Mouse (Mus musculus) lung, embryonic 14.5 days (tissue): Measurements from ENCODE around the gene Cebpa. TPM values are rescaled to one million over a fixed set of nuclear protein-coding genes. Genes with fewer than 3 reads are reported as not detected.
A peak's percentile ranks its signal among the peaks of the same experiment; 100 is the strongest.

Experiments used
- ATAC-seq: fragments of 200-750 bp; cut with Nextera tagmentation; 2 replicates; pipeline ENCODE4 v1.8.0; 2017; ENCODE audit warnings: mild to moderate bottlenecking, moderate TSS enrichment, moderate library complexity; ENCODE audit not compliant: insufficient read depth
- DNase-seq: peaks from one replicate; pipeline ENCODE4 v3.0.0-alpha.2; 2015
- H3K27ac ChIP-seq: fragments of 300-500 bp; sonication (generic); 2 replicates; pipeline ENCODE4 v1.5.1; 2014; ENCODE audit warnings: low read depth, mild to moderate bottlenecking, moderate library complexity
- H3K27me3 ChIP-seq: fragments of 300-500 bp; sonication (generic); 2 replicates; pipeline ENCODE4 v1.6.1; 2014; ENCODE audit warnings: low read length, control low read depth; ENCODE audit not compliant: insufficient read depth
- H3K36me3 ChIP-seq: fragments of 300-500 bp; sonication (generic); 2 replicates; pipeline ENCODE4 v1.6.1; 2014; ENCODE audit warnings: control low read depth; ENCODE audit not compliant: insufficient read depth
- H3K4me1 ChIP-seq: fragments of 300-500 bp; sonication (generic); 2 replicates; pipeline ENCODE4 v1.6.1; 2014; ENCODE audit warnings: antibody characterized with exemption, control low read depth; ENCODE audit not compliant: insufficient read depth
- H3K4me2 ChIP-seq: fragments of 300-500 bp; sonication (generic); 2 replicates; pipeline ENCODE4 v1.6.1; 2014; ENCODE audit warnings: mild to moderate bottlenecking
- H3K4me3 ChIP-seq: fragments of 300-500 bp; sonication (generic); 2 replicates; pipeline ENCODE4 v1.5.1; 2014; ENCODE audit warnings: low read depth, low read length
- H3K9ac ChIP-seq: fragments of 300-500 bp; sonication (generic); 2 replicates; pipeline ENCODE4 v1.6.1; 2014
- H3K9me3 ChIP-seq: fragments of 300-500 bp; sonication (generic); 2 replicates; pipeline ENCODE4 v1.6.1; 2016; ENCODE audit warnings: low read depth, low read length, control low read depth
- CTCF ChIP-seq: IDR thresholded peaks from 2 replicates; pipeline ENCODE4 v1.5.1; 2016; ENCODE audit warnings: antibody characterized with exemption, low read depth
- WGBS: fragments of 180-500 bp; shearing (Covaris S2); extraction: QIAGEN DNeasy Blood & Tissue Kit; methylation state at CpG from one replicate; pipeline ENCODE4 v1.1.7; 2014; 5-methylcytosine and 5-hydroxymethylcytosine counted together
- polyA plus RNA-seq: library from polyadenylated mRNA; unstranded; fragments of >200 nt; fragmentation: Nextera tagmentation; extraction: Ambion mirVana; gene quantifications from 2 replicates; pipeline ENCODE4 v1.2.1, GENCODE M21; 2014

Cebpa gene
- polyA plus RNA-seq, 1 experiment from 2014 or later: 5.1 TPM

- DNase-seq: no peak
- no peak overlapping the region for H3K4me3 ChIP-seq
- ATAC-seq: no peak
- no peak for TF ChIP-seq CTCF
- no peak overlapping the region for H3K9ac ChIP-seq
- H3K4me2 ChIP-seq: no peak overlapping the region
- no peaks in the 10 kb centered on the region for H3K9me3 ChIP-seq
- no peak overlapping the region for H3K27ac ChIP-seq
- no peaks in the 10 kb centered on the region for H3K36me3 ChIP-seq
- H3K27me3 ChIP-seq: no peaks in the 10 kb centered on the region
- no peaks in the 10 kb centered on the region; the same call in 1 of the 2 replicates for H3K4me1 ChIP-seq
- WGBS: 62% methylated on average over 6 of the region's 6 CpGs
Measured at GRCm38 (mm10) chr7:35108663-35109062, 10.4 kb upstream of the Cebpa start.

DNA sequence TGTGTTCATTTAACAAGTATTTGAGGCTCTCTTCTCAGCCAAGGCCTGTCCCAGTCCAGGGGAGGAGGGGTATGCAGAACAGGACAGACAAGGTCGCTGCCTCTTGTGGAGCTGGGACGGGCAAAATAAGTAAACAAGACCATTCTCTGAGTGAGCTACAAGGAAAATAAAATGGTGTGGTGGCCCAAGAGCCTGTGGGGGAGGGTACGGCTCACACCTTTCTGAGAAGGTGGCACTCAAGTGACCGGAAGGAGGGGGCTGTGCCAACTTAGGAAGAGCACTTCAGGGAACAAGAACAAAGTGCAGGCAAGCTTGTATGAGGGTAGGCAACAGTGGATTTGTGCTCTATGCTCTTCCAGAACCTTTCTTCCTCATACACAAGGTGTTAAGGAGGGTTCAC lies 6.0 kb upstream of the Cebpa start:
- ATAC-seq (no peak), DNase-seq (peak; percentile 31)
- no peaks in the 10 kb centered on the region; the same call in 1 of the 2 replicates for H3K4me1 ChIP-seq
- peaks cover 22% of the 10 kb centered on the region for H3K27me3 ChIP-seq
- no peak overlapping the region for H3K9ac ChIP-seq
- TF ChIP-seq CTCF: no peak
- H3K4me3 ChIP-seq: no peak overlapping the region
- H3K36me3 ChIP-seq: no peaks in the 10 kb centered on the region
- 29% methylated on average over 4 of the region's 4 CpGs for WGBS
- H3K27ac ChIP-seq: peak overlapping the region; percentile 63; the same call in 1 of the 2 replicates
- H3K4me2 ChIP-seq: no peak overlapping the region
- no peaks in the 10 kb centered on the region for H3K9me3 ChIP-seq

DNA sequence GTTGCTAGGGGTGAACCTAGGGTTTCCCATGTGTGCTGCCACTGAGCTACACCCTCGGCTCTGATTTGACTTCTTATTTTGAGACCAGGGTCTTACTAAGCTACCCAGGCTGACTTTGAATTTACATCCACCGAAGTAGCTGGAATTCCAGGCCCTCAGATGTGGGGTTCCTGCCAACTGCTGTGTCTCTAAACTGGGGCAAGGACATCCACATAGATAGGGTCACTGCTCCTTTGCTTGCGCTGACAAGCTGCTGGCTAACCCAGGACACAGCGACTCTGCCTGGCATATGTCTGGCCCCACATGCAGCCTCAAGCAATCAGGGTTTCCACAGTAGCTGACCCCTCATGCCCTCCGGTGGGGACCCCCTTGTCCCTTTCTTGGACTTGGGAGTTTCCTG lies 5.4 kb upstream of the Cebpa start:
- Histone ChIP-seq H3K36me3 (no peaks in the 10 kb centered on the region), H3K9me3 (no peaks in the 10 kb centered on the region), H3K4me1 (no peaks in the 10 kb centered on the region; the same call in 1 of the 2 replicates), H3K9ac (no peak overlapping the region), H3K4me3 (no peak overlapping the region), H3K27ac (0 out of 2 replicates have a peak overlapping the region, but pooled peaks have one; percentile 58), H3K4me2 (no peak overlapping the region), H3K27me3 (peaks cover 22% of the 10 kb centered on the region)
- WGBS: 63% methylated on average over 5 of the region's 5 CpGs
- ATAC-seq (no peak), DNase-seq (no peak)
- no peak for TF ChIP-seq CTCF

- Histone ChIP-seq H3K27ac (no peak overlapping the region), H3K9ac (no peak overlapping the region), H3K4me1 (peaks cover 2% of the 10 kb centered on the region; the same call in 1 of the 2 replicates), H3K4me3 (no peak overlapping the region), H3K4me2 (no peak overlapping the region), H3K27me3 (peaks cover 45% of the 10 kb centered on the region), H3K36me3 (no peaks in the 10 kb centered on the region), H3K9me3 (no peaks in the 10 kb centered on the region)
- DNase-seq (no peak), ATAC-seq (no peak)
- 32% methylated on average over 3 of the region's 3 CpGs for WGBS
- no peak for TF ChIP-seq CTCF
Measured at GRCm38 (mm10) chr7:35116524-35116923, 2.6 kb upstream of the Cebpa start.

DNA sequence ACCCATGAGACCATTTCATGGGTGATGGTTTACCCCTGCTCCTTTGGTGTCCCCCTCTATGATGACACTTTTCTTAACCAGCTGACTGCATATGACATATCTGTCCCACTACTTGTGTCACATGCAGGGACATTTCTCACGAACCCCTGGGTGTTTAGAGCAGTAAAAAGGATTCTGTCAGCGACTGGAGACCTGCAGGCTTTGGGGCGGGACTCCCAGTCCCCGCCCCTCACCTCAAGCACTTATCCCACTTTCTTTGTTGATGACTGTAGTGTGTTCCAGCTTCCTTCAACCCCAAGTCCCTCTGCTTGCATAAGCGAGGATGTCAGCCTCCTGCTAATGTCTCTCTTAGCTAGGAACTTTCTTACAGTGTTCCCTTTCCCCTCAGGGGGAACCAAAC lies 2.0 kb upstream of the Cebpa start:
- Histone ChIP-seq H3K27ac (no peak overlapping the region), H3K9me3 (no peaks in the 10 kb centered on the region), H3K36me3 (no peaks in the 10 kb centered on the region), H3K9ac (no peak overlapping the region), H3K27me3 (peaks cover 47% of the 10 kb centered on the region), H3K4me1 (peaks cover 3% of the 10 kb centered on the region; the same call in 1 of the 2 replicates), H3K4me2 (peak overlapping the region; percentile 98; the same call in 1 of the 2 replicates), H3K4me3 (no peak overlapping the region)
- TF ChIP-seq CTCF: no peak
- no peak for DNase-seq
- ATAC-seq: no peak
- WGBS: 39% methylated on average over 5 of the region's 5 CpGs

DNA sequence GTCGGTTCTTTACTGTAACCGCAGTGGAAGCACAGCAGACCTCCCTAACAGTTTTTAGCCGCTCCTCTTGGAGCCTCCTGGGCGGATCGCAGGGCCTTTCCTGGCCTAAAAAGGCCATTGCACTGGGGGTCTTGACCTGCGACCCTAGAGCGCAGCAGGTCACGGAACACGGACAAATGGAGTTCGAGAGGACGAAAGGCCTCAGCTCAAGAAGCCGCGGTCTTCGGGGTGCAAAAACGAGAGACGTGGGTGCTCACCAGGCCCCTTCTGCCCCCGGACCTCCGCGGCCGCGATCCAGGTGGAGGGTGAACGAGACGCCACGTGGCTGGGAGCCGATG lies 1.4 kb upstream of the Cebpa start:
- 1% methylated on average over 25 of the region's 25 CpGs for WGBS
- peaks cover 54% of the 10 kb centered on the region for H3K27me3 ChIP-seq

DNA sequence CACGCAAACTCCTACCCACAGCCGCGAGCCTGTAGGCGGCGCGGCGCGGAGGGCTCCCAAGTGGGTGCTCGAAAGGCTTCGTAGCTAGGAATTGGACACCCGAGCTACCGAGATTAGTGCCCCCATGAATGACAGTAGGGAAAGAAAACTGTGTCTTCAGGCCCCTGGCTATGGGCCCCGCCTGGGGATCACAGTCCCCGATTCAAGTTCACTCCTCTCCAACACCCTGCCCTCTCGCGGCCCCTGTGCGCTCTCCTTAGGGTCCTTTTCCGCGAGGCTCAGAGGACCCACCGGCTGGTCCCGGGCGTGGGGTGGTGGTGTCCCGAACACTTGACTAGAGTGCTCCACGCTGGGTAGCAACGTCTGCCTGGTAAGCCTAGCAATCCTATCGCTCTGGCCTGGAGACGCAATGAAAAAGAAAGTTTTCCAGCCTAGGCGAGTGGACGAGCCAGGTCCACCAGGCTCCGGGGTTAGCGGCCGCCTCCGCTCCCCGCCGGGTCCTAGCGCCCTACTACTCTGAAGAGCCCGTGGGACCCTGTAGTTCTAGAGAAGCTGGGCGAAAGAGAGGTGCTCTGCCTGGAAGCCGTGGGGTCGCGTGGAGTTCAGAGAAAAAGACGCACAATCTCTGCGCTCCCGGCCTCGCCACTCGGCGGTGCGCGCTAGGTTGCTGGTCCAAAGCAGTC lies 853 bp upstream of the Cebpa start:
- H3K9me3 ChIP-seq: no peaks in the 10 kb centered on the region
- peak overlapping the region; percentile 98 for H3K4me2 ChIP-seq
- ATAC-seq (peak; percentile 80), DNase-seq (peak; percentile 91)
- peak overlapping the region; percentile 60 for H3K9ac ChIP-seq
- peak overlapping the region; percentile 62 for H3K4me3 ChIP-seq
- peak; percentile 57 for TF ChIP-seq CTCF
- no peaks in the 10 kb centered on the region for H3K36me3 ChIP-seq
- H3K27me3 ChIP-seq: peaks cover 58% of the 10 kb centered on the region
- WGBS: under 1% methylated on average over 49 of the region's 49 CpGs
- peak overlapping the region; percentile 87 for H3K27ac ChIP-seq
- 0 out of 2 replicates have a peak, but pooled peaks cover 6% of the 10 kb centered on the region for H3K4me1 ChIP-seq

More for the DNA sequence above, 1.4 kb upstream of the Cebpa start:
- no peak for ATAC-seq
- TF ChIP-seq CTCF: no peak
- H3K4me1 ChIP-seq: peaks cover 6% of the 10 kb centered on the region; the same call in 1 of the 2 replicates
- H3K9me3 ChIP-seq: no peaks in the 10 kb centered on the region
- peak overlapping the region; percentile 98 for H3K4me2 ChIP-seq
- DNase-seq: peak; percentile 30
- H3K36me3 ChIP-seq: no peaks in the 10 kb centered on the region
- H3K27ac ChIP-seq: peak overlapping the region; percentile 87; the same call in 1 of the 2 replicates
- peak overlapping the region; percentile 62 for H3K4me3 ChIP-seq
- H3K9ac ChIP-seq: peak overlapping the region; percentile 60
